Mouse (Mus musculus): Measurements from ENCODE around the gene Ptprz1. TPM values are rescaled to one million over a fixed set of nuclear protein-coding genes. Genes with fewer than 3 reads are reported as not detected.

Ptprz1 gene
- polyA plus RNA-seq, 1 experiment from 2014 or later = 3.2 TPM

DNA sequence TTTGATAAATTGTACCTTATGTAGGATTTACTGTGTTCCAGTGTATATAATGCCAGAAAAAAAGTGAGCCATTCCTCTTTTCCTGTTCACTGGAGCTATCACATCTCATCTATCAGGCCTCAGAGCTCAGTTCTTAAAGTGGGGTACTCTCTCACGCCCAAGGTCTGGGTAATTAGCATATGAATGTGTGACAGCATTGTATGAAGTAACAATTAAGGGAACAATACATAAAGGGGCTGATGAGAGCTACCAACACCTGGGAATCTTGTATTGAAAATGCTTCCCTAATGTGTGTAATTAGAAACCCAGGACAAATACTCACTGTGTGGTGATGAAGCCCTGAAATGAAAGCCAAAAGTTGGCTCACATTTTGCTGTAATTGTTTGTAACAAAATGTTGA lies 47.6 kb downstream of the Ptprz1 start:
- Histone ChIP-seq H3K36me3 (no peaks in the 10 kb centered on the region), H3K9ac (no peak overlapping the region), H3K4me3 (no peak overlapping the region), H3K27ac (no peak overlapping the region), H3K9me3 (replicated peaks) (no peaks in the 10 kb centered on the region), H3K27me3 (no peaks in the 10 kb centered on the region), H3K4me2 (no peak overlapping the region), H3K4me1 (replicated peaks) (no peaks in the 10 kb centered on the region)
- no peak for ATAC-seq (replicated peaks; ENCODE audit: insufficient number of reproducible peaks, insufficient read depth, low FRiP score, low read depth)
- WGBS = 15% methylated on average over 1 of the region's 1 CpGs

GRCm38 (mm10) chr6:22932768-22933265 lies 57.5 kb downstream of the Ptprz1 start:
- no peak for ATAC-seq (replicated peaks; ENCODE audit: insufficient number of reproducible peaks, insufficient read depth, low FRiP score, low read depth)
- 83% methylated on average over 2 of the region's 2 CpGs for WGBS
- no peak overlapping the region for H3K9ac ChIP-seq
- no peaks in the 10 kb centered on the region for H3K9me3 ChIP-seq (replicated peaks)
- H3K36me3 ChIP-seq = no peaks in the 10 kb centered on the region
- no peak overlapping the region for H3K27ac ChIP-seq
- H3K4me2 ChIP-seq = no peak overlapping the region
- no peaks in the 10 kb centered on the region for H3K4me1 ChIP-seq (replicated peaks)
- H3K27me3 ChIP-seq = no peaks in the 10 kb centered on the region
- H3K4me3 ChIP-seq = no peak overlapping the region

DNA sequence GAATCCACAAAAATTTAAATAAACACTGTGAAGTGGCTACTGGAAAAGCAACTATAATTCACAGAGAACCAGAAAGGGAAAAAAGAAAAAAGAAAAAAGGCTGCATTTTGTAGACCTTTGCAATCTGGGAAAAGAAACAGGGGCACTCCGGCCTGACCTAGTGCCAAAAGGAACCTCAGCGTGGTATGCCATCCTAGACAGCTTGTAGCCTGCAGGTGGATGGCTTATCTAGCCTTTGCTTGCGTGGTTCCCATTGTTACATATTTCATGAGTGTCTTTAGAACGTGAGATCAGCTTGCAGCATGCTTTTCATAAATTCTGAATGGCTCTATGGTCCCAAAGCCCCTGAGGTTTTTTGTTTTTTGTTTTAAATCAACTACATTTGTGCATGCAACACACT lies 61.8 kb downstream of the Ptprz1 start:
- no peaks in the 10 kb centered on the region for H3K27me3 ChIP-seq
- H3K4me3 ChIP-seq = no peak overlapping the region
- H3K9ac ChIP-seq = no peak overlapping the region
- no peak overlapping the region for H3K4me2 ChIP-seq
- no peaks in the 10 kb centered on the region for H3K9me3 ChIP-seq (replicated peaks)
- 75% methylated on average over 4 of the region's 4 CpGs for WGBS
- H3K27ac ChIP-seq = no peak overlapping the region
- H3K36me3 ChIP-seq = no peaks in the 10 kb centered on the region
- ATAC-seq (replicated peaks; ENCODE audit: insufficient number of reproducible peaks, insufficient read depth, low FRiP score, low read depth) = no peak
- no peaks in the 10 kb centered on the region for H3K4me1 ChIP-seq (replicated peaks)

GRCm38 (mm10) chr6:22937526-22937925 lies 62.2 kb downstream of the Ptprz1 start:
- ATAC-seq (replicated peaks; ENCODE audit: insufficient number of reproducible peaks, insufficient read depth, low FRiP score, low read depth) = no peak
- Histone ChIP-seq H3K4me1 (replicated peaks) (no peaks in the 10 kb centered on the region), H3K27me3 (no peaks in the 10 kb centered on the region), H3K4me2 (no peak overlapping the region), H3K9ac (no peak overlapping the region), H3K9me3 (replicated peaks) (no peaks in the 10 kb centered on the region), H3K4me3 (no peak overlapping the region), H3K27ac (no peak overlapping the region), H3K36me3 (no peaks in the 10 kb centered on the region)
- 45% methylated on average over 5 of the region's 5 CpGs for WGBS

DNA sequence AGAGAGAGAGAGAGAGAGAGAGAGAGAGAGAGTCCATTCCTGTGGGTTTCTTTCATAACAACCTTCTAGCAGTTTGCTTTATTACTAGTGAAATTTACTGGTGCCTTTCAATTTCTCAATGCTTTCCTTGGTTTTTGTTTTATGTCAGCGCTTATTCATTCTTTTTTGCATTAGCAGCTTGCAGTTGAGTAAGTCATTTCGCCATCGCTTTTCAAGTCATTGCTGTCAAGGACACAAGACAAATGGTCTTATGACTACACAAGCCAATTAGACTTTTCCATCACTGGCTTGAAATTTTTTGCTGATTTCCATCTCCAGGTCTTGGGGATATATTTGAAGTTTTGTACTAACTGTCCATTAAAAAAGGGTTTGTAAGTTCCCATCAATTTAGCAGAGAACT lies 68.9 kb downstream of the Ptprz1 start:
- H3K36me3 ChIP-seq = no peaks in the 10 kb centered on the region
- ATAC-seq (replicated peaks; ENCODE audit: insufficient number of reproducible peaks, insufficient read depth, low FRiP score, low read depth) = no peak
- H3K9ac ChIP-seq = no peak overlapping the region
- no peaks in the 10 kb centered on the region for H3K9me3 ChIP-seq (replicated peaks)
- H3K27ac ChIP-seq = no peak overlapping the region
- H3K4me1 ChIP-seq (replicated peaks) = no peaks in the 10 kb centered on the region
- no peak overlapping the region for H3K4me3 ChIP-seq
- H3K4me2 ChIP-seq = no peak overlapping the region
- no peaks in the 10 kb centered on the region for H3K27me3 ChIP-seq
- 90% methylated on average over 3 of the region's 3 CpGs for WGBS

DNA sequence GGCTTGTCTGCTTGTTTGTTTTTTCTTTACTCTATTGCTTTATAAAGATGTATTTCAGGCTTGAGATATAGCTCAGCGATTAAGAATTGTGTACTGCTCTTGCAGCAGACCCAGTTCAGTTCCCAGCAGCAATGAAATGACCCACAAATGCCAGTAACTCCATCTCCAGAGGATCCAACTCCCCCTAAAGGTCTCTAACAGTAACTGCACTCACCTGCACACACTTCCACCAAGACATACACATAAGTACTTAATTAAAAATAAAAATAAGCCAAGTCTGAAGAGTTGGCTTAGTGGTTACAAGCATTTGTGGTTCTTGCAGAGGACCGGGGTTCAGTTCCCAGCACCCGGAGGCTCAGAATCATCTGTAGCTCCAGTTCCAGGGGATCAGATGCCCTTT lies 88.1 kb downstream of the Ptprz1 start:
- Histone ChIP-seq H3K4me3 (no peak overlapping the region), H3K9ac (no peak overlapping the region), H3K4me1 (replicated peaks) (no peaks in the 10 kb centered on the region), H3K27ac (no peak overlapping the region), H3K9me3 (replicated peaks) (no peaks in the 10 kb centered on the region), H3K27me3 (no peaks in the 10 kb centered on the region), H3K4me2 (no peak overlapping the region), H3K36me3 (no peaks in the 10 kb centered on the region)
- 81% methylated on average over 3 of the region's 3 CpGs for WGBS
- no peak for ATAC-seq (replicated peaks; ENCODE audit: insufficient number of reproducible peaks, insufficient read depth, low FRiP score, low read depth)

DNA sequence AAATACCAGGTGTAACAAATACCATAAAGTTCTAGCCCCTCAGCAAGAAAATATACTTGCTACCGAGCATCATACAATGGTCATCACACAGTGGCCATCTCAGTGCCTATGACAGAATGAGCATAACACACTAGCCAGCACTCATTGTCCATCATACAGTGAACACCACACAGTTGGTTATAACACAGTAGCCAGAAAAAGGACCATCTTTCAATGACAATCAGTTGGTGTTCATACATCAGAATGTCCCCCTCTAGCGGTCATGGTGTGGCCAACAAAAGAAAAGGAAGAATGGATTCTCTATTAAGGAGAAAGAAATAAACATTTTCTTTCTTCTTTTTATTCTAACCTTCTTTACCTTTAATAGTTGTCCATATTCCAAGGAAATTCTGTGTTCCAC lies 92.8 kb downstream of the Ptprz1 start:
- Histone ChIP-seq H3K4me2 (no peak overlapping the region), H3K9me3 (replicated peaks) (no peaks in the 10 kb centered on the region), H3K36me3 (no peaks in the 10 kb centered on the region), H3K4me3 (no peak overlapping the region), H3K9ac (no peak overlapping the region), H3K27me3 (no peaks in the 10 kb centered on the region), H3K4me1 (replicated peaks) (no peaks in the 10 kb centered on the region), H3K27ac (no peak overlapping the region)
- no peak for ATAC-seq (replicated peaks; ENCODE audit: insufficient number of reproducible peaks, insufficient read depth, low FRiP score, low read depth)
- 50% methylated on average over 2 of the region's 2 CpGs for WGBS

- no peak overlapping the region for H3K9ac ChIP-seq
- 7% methylated on average over 9 of the region's 9 CpGs for WGBS
- no peaks in the 10 kb centered on the region for H3K9me3 ChIP-seq (replicated peaks)
- no peak for ATAC-seq (replicated peaks; ENCODE audit: insufficient number of reproducible peaks, insufficient read depth, low FRiP score, low read depth)
- no peak overlapping the region for H3K27ac ChIP-seq
- H3K4me1 ChIP-seq (replicated peaks) = no peaks in the 10 kb centered on the region
- peak overlapping the region; percentile 34 for H3K4me2 ChIP-seq
- no peaks in the 10 kb centered on the region for H3K36me3 ChIP-seq
- no peaks in the 10 kb centered on the region for H3K27me3 ChIP-seq
- H3K4me3 ChIP-seq = no peak overlapping the region
Observed at GRCm38 (mm10) chr6:22983769-22984519, 108.6 kb downstream of the Ptprz1 start.

DNA sequence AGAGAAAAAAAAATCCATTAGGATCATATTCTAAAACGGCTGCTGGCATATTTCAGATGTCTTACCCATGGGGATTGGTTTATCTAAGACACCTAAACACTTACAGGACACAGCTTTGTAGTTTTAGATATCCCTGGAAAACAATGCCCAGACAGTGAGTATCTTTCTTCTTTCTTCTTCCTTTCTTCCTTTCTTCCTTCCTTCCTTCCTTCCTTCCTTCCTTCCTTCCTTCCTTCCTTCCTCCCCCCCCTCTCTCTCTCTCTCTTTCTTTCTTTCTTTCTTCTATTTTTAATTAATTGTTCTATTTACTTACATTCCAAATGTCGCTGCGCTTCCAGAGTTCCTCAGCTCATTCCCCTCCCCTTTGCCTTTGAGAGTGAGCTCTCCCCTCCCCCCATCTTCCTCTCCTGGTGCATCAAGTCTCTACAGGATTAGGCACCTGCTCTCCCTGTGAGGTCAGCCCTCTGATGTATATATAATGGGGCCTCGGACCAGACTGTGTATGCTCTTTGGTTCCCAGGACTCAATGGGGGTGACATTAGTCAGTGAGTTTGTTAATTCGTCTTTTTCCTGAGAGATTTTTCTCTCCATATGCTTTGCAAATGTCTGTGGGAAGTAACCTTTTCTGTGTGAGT lies 109.3 kb downstream of the Ptprz1 start:
- H3K9me3 ChIP-seq (replicated peaks) = no peaks in the 10 kb centered on the region
- H3K36me3 ChIP-seq = no peaks in the 10 kb centered on the region
- no peaks in the 10 kb centered on the region for H3K27me3 ChIP-seq
- 16% methylated on average over 5 of the region's 5 CpGs for WGBS
- no peaks in the 10 kb centered on the region for H3K4me1 ChIP-seq (replicated peaks)
- ATAC-seq (replicated peaks; ENCODE audit: insufficient number of reproducible peaks, insufficient read depth, low FRiP score, low read depth) = no peak
- H3K4me3 ChIP-seq = no peak overlapping the region
- no peak overlapping the region for H3K27ac ChIP-seq
- H3K4me2 ChIP-seq = 0 out of 2 replicates have a peak overlapping the region, but pooled peaks have one; percentile 34
- H3K9ac ChIP-seq = no peak overlapping the region

GRCm38 (mm10) chr6:23003152-23003551 lies 127.8 kb downstream of the Ptprz1 start:
- Histone ChIP-seq H3K4me2 (no peak overlapping the region), H3K9ac (no peak overlapping the region), H3K4me3 (no peak overlapping the region), H3K27me3 (no peaks in the 10 kb centered on the region), H3K9me3 (replicated peaks) (no peaks in the 10 kb centered on the region), H3K27ac (no peak overlapping the region), H3K36me3 (no peaks in the 10 kb centered on the region), H3K4me1 (replicated peaks) (no peaks in the 10 kb centered on the region)
- ATAC-seq (replicated peaks; ENCODE audit: insufficient number of reproducible peaks, insufficient read depth, low FRiP score, low read depth) = no peak
- WGBS = 26% methylated on average over 3 of the region's 3 CpGs

GRCm38 (mm10) chr6:23014988-23015613 lies 139.8 kb downstream of the Ptprz1 start:
- H3K4me2 ChIP-seq = no peak overlapping the region
- H3K9ac ChIP-seq = no peak overlapping the region
- no peaks in the 10 kb centered on the region for H3K27me3 ChIP-seq
- 74% methylated on average over 4 of the region's 4 CpGs for WGBS
- ATAC-seq (replicated peaks; ENCODE audit: insufficient number of reproducible peaks, insufficient read depth, low FRiP score, low read depth) = no peak
- no peaks in the 10 kb centered on the region for H3K36me3 ChIP-seq
- no peak overlapping the region for H3K4me3 ChIP-seq
- H3K4me1 ChIP-seq (replicated peaks) = no peaks in the 10 kb centered on the region
- no peaks in the 10 kb centered on the region for H3K9me3 ChIP-seq (replicated peaks)
- H3K27ac ChIP-seq = no peak overlapping the region

Measured in heart, embryonic 15.5 days (tissue).